22 mouse cellular contexts compared by ENCODE assay signal in the genomic region with DNA sequence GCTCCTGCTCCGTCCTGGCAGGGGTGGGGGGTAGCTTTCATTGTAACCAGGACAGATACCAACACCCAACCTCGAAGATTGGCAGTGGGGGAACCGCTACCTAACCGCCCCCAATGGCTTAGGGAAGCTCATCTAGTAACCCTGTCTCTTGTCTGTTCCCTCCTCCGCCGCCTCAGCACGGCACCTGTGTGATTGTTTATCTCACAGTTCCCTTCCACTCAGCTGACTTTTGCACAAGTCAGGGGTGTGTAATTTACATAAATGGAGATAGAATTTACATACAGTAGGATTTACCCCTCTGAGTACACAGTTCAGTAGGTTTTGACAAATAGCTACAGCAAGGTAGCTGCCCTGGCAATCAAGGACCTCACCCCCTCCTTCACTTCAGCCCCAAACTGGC.
DNase-seq lines count a peak whose midpoint lies in the region; ATAC-seq lines count a peak whose summit lies in the region.
"Had no signal": no experiment of that assay in that cellular context is flagged by ENCODE, and none has a peak within 500 bp of the region (broad histone marks: within the 10 kb centered on the region; RNA-seq: fewer than 3 reads in every experiment).

No protein-coding gene starts in this region.

- 41% methylated on average over 7 of the region's 7 CpGs for WGBS in lung, embryonic 15.5 days
- WGBS in midbrain, embryonic 15.5 days, result 67% methylated on average over 7 of the region's 7 CpGs
- WGBS in midbrain, embryonic 13.5 days, result 74% methylated on average over 7 of the region's 7 CpGs
- 75% methylated on average over 7 of the region's 7 CpGs for WGBS in limb, embryonic 10.5 days

- no peaks in the 10 kb centered on the region for H3K9me3 ChIP-seq in lung, embryonic 15.5 days
- no peaks in the 10 kb centered on the region for H3K9me3 ChIP-seq in midbrain, embryonic 15.5 days
- no peaks in the 10 kb centered on the region for H3K9me3 ChIP-seq in midbrain, embryonic 13.5 days
- no peaks in the 10 kb centered on the region for H3K9me3 ChIP-seq in limb, embryonic 10.5 days (replicated peaks)
- H3K9me3 ChIP-seq: embryonic facial prominence, embryonic 15.5 days; forebrain, embryonic 15.5 days; heart, embryonic 10.5 days had no signal

- H3K4me3 ChIP-seq in lung, embryonic 15.5 days, result no peak overlapping the region
- no peak overlapping the region for H3K4me3 ChIP-seq in midbrain, embryonic 15.5 days
- no peak overlapping the region for H3K4me3 ChIP-seq in midbrain, embryonic 13.5 days (replicated peaks)
- no peak overlapping the region for H3K4me3 ChIP-seq in limb, embryonic 10.5 days
- H3K4me3 ChIP-seq: embryonic facial prominence, embryonic 15.5 days; erythroblast, embryonic 14.5 days; forebrain, embryonic 15.5 days; heart, embryonic 10.5 days had no signal

- H3K36me3 ChIP-seq in lung, embryonic 15.5 days, result no peaks in the 10 kb centered on the region
- no peaks in the 10 kb centered on the region for H3K36me3 ChIP-seq in midbrain, embryonic 15.5 days (replicated peaks)
- H3K36me3 ChIP-seq in midbrain, embryonic 13.5 days, result no peaks in the 10 kb centered on the region
- no peaks in the 10 kb centered on the region for H3K36me3 ChIP-seq in limb, embryonic 10.5 days
- H3K36me3 ChIP-seq: embryonic facial prominence, embryonic 15.5 days; forebrain, embryonic 15.5 days; heart, embryonic 10.5 days had no signal

- no peak for DNase-seq in lung, postnatal 10 days
- DNase-seq in thymus, postnatal 14 days, result peak; percentile 35
- no peak for DNase-seq in thymus, adult 18-20 months
- DNase-seq in limb, embryonic 10.5 days (ENCODE audit: low spot score), result no peak
- DNase-seq in retina, postnatal 1 day, result no peak
- DNase-seq: adrenal gland, adult 2 months; adrenal gland, postnatal 25 days; cerebellum, adult 11 months; cerebellum, adult 8-10 months; cerebellum, postnatal 14 days; embryo, embryonic 11 days; gastrocnemius, postnatal 10 days; heart, postnatal 10 days; heart, postnatal 4 days had no signal

- H3K27me3 ChIP-seq in lung, embryonic 15.5 days, result no peaks in the 10 kb centered on the region; the same call in 1 of the 2 replicates
- H3K27me3 ChIP-seq in midbrain, embryonic 15.5 days (replicated peaks), result no peaks in the 10 kb centered on the region
- H3K27me3 ChIP-seq in midbrain, embryonic 13.5 days, result peaks cover 29% of the 10 kb centered on the region
- peaks cover 10% of the 10 kb centered on the region for H3K27me3 ChIP-seq in limb, embryonic 10.5 days (ENCODE audit: low read depth, poor library complexity, severe bottlenecking)

- H3K4me1 ChIP-seq in lung, embryonic 15.5 days, result peaks cover 21% of the 10 kb centered on the region
- H3K4me1 ChIP-seq in midbrain, embryonic 15.5 days, result peaks cover 32% of the 10 kb centered on the region
- H3K4me1 ChIP-seq in midbrain, embryonic 13.5 days (replicated peaks), result peaks cover 39% of the 10 kb centered on the region
- H3K4me1 ChIP-seq in limb, embryonic 10.5 days, result peaks cover 12% of the 10 kb centered on the region
- H3K4me1 ChIP-seq: embryonic facial prominence, embryonic 15.5 days had no signal

- ATAC-seq in lung, embryonic 15.5 days (ENCODE audit: borderline replicate concordance, extremely low read depth, low FRiP score, low TSS enrichment), result no peak
- no peak for ATAC-seq in midbrain, embryonic 15.5 days (replicated peaks)
- ATAC-seq in midbrain, embryonic 13.5 days, result no peak
- ATAC-seq: forebrain, embryonic 15.5 days had no signal

- peak overlapping the region; percentile 35 for H3K27ac ChIP-seq in lung, embryonic 15.5 days
- peak overlapping the region; percentile 45; the same call in 1 of the 2 replicates for H3K27ac ChIP-seq in midbrain, embryonic 15.5 days
- H3K27ac ChIP-seq in midbrain, embryonic 13.5 days, result no peak overlapping the region
- H3K27ac ChIP-seq in limb, embryonic 10.5 days, result no peak overlapping the region
- H3K27ac ChIP-seq: embryonic facial prominence, embryonic 15.5 days; heart, embryonic 10.5 days; hindbrain, embryonic 14.5 days had no signal

- no peak overlapping the region for H3K9ac ChIP-seq in lung, embryonic 15.5 days
- H3K9ac ChIP-seq in midbrain, embryonic 15.5 days, result no peak overlapping the region
- H3K9ac ChIP-seq in midbrain, embryonic 13.5 days (replicated peaks), result no peak overlapping the region
- H3K9ac ChIP-seq: embryonic facial prominence, embryonic 15.5 days; forebrain, embryonic 15.5 days; hindbrain, embryonic 14.5 days had no signal

- H3K4me2 ChIP-seq in lung, embryonic 15.5 days, result peak overlapping the region; percentile 21; the same call in 1 of the 2 replicates
- no peak overlapping the region for H3K4me2 ChIP-seq in midbrain, embryonic 15.5 days
- no peak overlapping the region for H3K4me2 ChIP-seq in midbrain, embryonic 13.5 days (replicated peaks)
- H3K4me2 ChIP-seq: embryonic facial prominence, embryonic 15.5 days; forebrain, embryonic 15.5 days; hindbrain, embryonic 14.5 days had no signal

Comparison
In these comparisons a context has a peak if more than half of its experiments do, and no peak if none do; other contexts are left out.
1. H3K27ac ChIP-seq: peak in lung, embryonic 15.5 days (single experiment) and midbrain, embryonic 15.5 days (single experiment); none in midbrain, embryonic 13.5 days (single experiment) and limb, embryonic 10.5 days (single experiment).